27 mouse cellular contexts compared by ENCODE assay signal in genomic region chr19:9097441-9097840, GRCm38 (mm10). TPM values are rescaled to one million over a fixed set of nuclear protein-coding genes. Genes with fewer than 3 reads are reported as not detected.
A peak's percentile ranks its signal among the peaks of the same experiment; 100 is the strongest.
DNase-seq lines count a peak whose midpoint lies in the region; ATAC-seq and TF ChIP-seq lines count a peak whose summit lies in the region.
"Had no signal": no experiment of that assay in that cellular context is flagged by ENCODE, and none has a peak within 500 bp of the region (broad histone marks: within the 10 kb centered on the region; RNA-seq: fewer than 3 reads in every experiment).

No protein-coding gene starts in this region.

- H3K9me3 ChIP-seq in lung, embryonic 14.5 days (ENCODE audit: low read depth, low read length): no peaks in the 10 kb centered on the region
- H3K9me3 ChIP-seq: forebrain, embryonic 10.5 days had no signal

- intact Hi-C loops in heart, postnatal 10 days (cut with DNase I): no loop called here

- H3K27me3 ChIP-seq in lung, embryonic 14.5 days (ENCODE audit: insufficient read depth, low read length): no peaks in the 10 kb centered on the region
- H3K27me3 ChIP-seq: Patski had no signal

- TF ChIP-seq CTCF in lung, embryonic 14.5 days (IDR thresholded peaks at IDR 0.05; ENCODE audit: low read depth): no peak

- H3K9ac ChIP-seq in lung, embryonic 14.5 days: no peak overlapping the region

- 77% methylated on average over 13 of the region's 13 CpGs for WGBS in lung, embryonic 14.5 days

- ATAC-seq in lung, embryonic 14.5 days (ENCODE audit: insufficient read depth): no peak
- no peak for ATAC-seq in activated CD4-positive, CD25-positive, alpha-beta regulatory T cell, adult 4 months
- ATAC-seq: Patski had no signal

- no peaks in the 10 kb centered on the region for H3K36me3 ChIP-seq in lung, embryonic 14.5 days (ENCODE audit: insufficient read depth)
- H3K36me3 ChIP-seq: forebrain, embryonic 10.5 days had no signal

- H3K4me2 ChIP-seq in lung, embryonic 14.5 days: no peak overlapping the region
- H3K4me2 ChIP-seq: heart, embryonic 11.5 days had no signal

- H3K4me3 ChIP-seq in lung, embryonic 14.5 days (ENCODE audit: low read depth, low read length): no peak overlapping the region
- H3K4me3 ChIP-seq: forebrain, embryonic 10.5 days had no signal

- no peaks in the 10 kb centered on the region for H3K4me1 ChIP-seq in lung, embryonic 14.5 days (ENCODE audit: insufficient read depth)
- H3K4me1 ChIP-seq: forebrain, embryonic 10.5 days had no signal

- no peak overlapping the region for H3K27ac ChIP-seq in lung, embryonic 14.5 days (ENCODE audit: low read depth)
- H3K27ac ChIP-seq: forebrain, embryonic 10.5 days; stomach, postnatal 0 days had no signal

- peak; percentile 67 to 74 for DNase-seq in cerebellum, postnatal 10 days
- no peak for DNase-seq in cerebellum, adult 8-10 months
- DNase-seq in heart, adult 11 months: peak; percentile 86
- DNase-seq in heart, postnatal 10 days: no peak
- peak; percentile 42 for DNase-seq in lung, embryonic 14.5 days
- no peak for DNase-seq in lung, postnatal 25 days (ENCODE audit: low spot score)
- peak; percentile 59 for DNase-seq in ZHBTc4 (ENCODE audit: low read depth, low spot score)
- DNase-seq: adrenal gland, postnatal 25 days; gastrocnemius, postnatal 36 days; heart, postnatal 36 days; kidney, adult 11 months; lung, postnatal 10 days; right cerebral cortex, adult 18-20 months; thymus, postnatal 14 days had no signal

RNA-seq across cellular contexts. Expression of gene Scgb1a1, which starts 9.7 kb away (rescaled TPM):
- 1 to 10 TPM in 1 of 2 experiments, not detected in 1; 4.2 TPM for total RNA-seq in heart, postnatal 10 days (2021)
- polyA plus RNA-seq in lung, embryonic 14.5 days (2014; fragmentation: Nextera tagmentation; extraction: Ambion mirVana): not detected in 2 replicates
- not detected for polyA plus RNA-seq in activated CD4-positive, CD25-positive, alpha-beta regulatory T cell, adult 4 months (2017; shearing (Covaris generic))
- total RNA-seq: adrenal gland, postnatal 25 days; ES-E14; gastrocnemius, postnatal 36 days; heart, postnatal 36 days; layer of hippocampus, adult 18-20 months; layer of hippocampus, postnatal 25 days; left cerebral cortex, postnatal 10 days; monocyte, adult 5-6 weeks had no signal
- polyA plus RNA-seq: forebrain, embryonic 10.5 days; heart, embryonic 11.5 days; limb, embryonic 14.5 days; liver, embryonic 16.5 days; neural tube, embryonic 11.5 days; Patski had no signal

RNA-seq across cellular contexts. Expression of gene Asrgl1, which starts 38.0 kb away (rescaled TPM):
- 10 to 100 TPM; 18.5 to 18.6 TPM for total RNA-seq in heart, postnatal 10 days (2021)
- 13.9 and 15.0 TPM in 2 replicates for polyA plus RNA-seq in lung, embryonic 14.5 days (2014; fragmentation: Nextera tagmentation; extraction: Ambion mirVana)
- polyA plus RNA-seq in activated CD4-positive, CD25-positive, alpha-beta regulatory T cell, adult 4 months (2017; shearing (Covaris generic)): 10 to 100 TPM; 23.1 to 40.1 TPM

Comparison
In these comparisons a context has a peak if more than half of its experiments do, and no peak if none do; other contexts are left out.
1. DNase-seq: peak in cerebellum, postnatal 10 days (2 of 2), heart, adult 11 months (single experiment), lung, embryonic 14.5 days (single experiment) and ZHBTc4 (single experiment); none in cerebellum, adult 8-10 months (single experiment), heart, postnatal 10 days (0 of 2) and lung, postnatal 25 days (single experiment).